Mouse (Mus musculus) embryonic fibroblast, embryonic 13.5 days (primary cell): ENCODE data around the gene Sowahc. TPM values are rescaled to one million over a fixed set of nuclear protein-coding genes. Genes with fewer than 3 reads are reported as not detected.

Experiments
- H3K27ac ChIP-seq: 2 replicates; pipeline ENCODE4 v1.5.1; 2012; ENCODE audit warnings: low read length, control low read depth, inconsistent platforms; ENCODE audit not compliant: insufficient read depth
- H3K4me1 ChIP-seq: 2 replicates; pipeline ENCODE4 v1.6.1; 2011; ENCODE audit warnings: low read length; ENCODE audit not compliant: control insufficient read depth, insufficient read depth
- H3K4me3 ChIP-seq: 2 replicates; pipeline ENCODE4 v1.5.1; 2011; ENCODE audit warnings: mild to moderate bottlenecking, control low read depth, low read length; ENCODE audit not compliant: insufficient read depth
- CTCF ChIP-seq: IDR thresholded peaks from 2 replicates; pipeline ENCODE4 v1.5.1; 2011; ENCODE audit warnings: mild to moderate bottlenecking, control low read depth, low read length, moderate library complexity, borderline replicate concordance; ENCODE audit not compliant: insufficient read depth
- POLR2A ChIP-seq: IDR thresholded peaks from 2 replicates; pipeline ENCODE4 v1.6.1; 2011; ENCODE audit warnings: low read depth, mild to moderate bottlenecking, control low read depth, low read length, moderate library complexity
- polyA plus RNA-seq: library from polyadenylated mRNA; stranded (reverse); fragments of >200 nt; gene quantifications from 2 replicates; pipeline ENCODE4 v1.2.4, GENCODE M21; 2011; ENCODE audit warnings: low read depth; ENCODE audit not compliant: missing spikeins, insufficient read length

The Sowahc gene
- polyA plus RNA-seq, 1 experiment: 5.8 TPM

GRCm38 (mm10) chr10:59266097-59266496 is 44.3 kb downstream of the Sowahc start:
- no peak overlapping the region for H3K27ac ChIP-seq
- TF ChIP-seq POLR2A (no peak), CTCF (no peak)
- peaks cover 4% of the 10 kb centered on the region for H3K4me1 ChIP-seq
- H3K4me3 ChIP-seq: no peak overlapping the region

- TF ChIP-seq CTCF (no peak), POLR2A (no peak)
- Histone ChIP-seq H3K4me3 (no peak overlapping the region), H3K4me1 (peaks cover 4% of the 10 kb centered on the region), H3K27ac (no peak overlapping the region)
Measured at GRCm38 (mm10) chr10:59267275-59267674, 45.5 kb downstream of the Sowahc start.

GRCm38 (mm10) chr10:59268109-59268508 is 46.4 kb downstream of the Sowahc start:
- no peak overlapping the region for H3K4me3 ChIP-seq
- peaks cover 4% of the 10 kb centered on the region for H3K4me1 ChIP-seq
- H3K27ac ChIP-seq: no peak overlapping the region
- TF ChIP-seq CTCF (no peak), POLR2A (no peak)

GRCm38 (mm10) chr10:59268754-59269153 is 47.0 kb downstream of the Sowahc start:
- no peak overlapping the region for H3K4me3 ChIP-seq
- TF ChIP-seq POLR2A: no peak
- no peak for TF ChIP-seq CTCF
- H3K4me1 ChIP-seq: peaks cover 4% of the 10 kb centered on the region
- no peak overlapping the region for H3K27ac ChIP-seq

GRCm38 (mm10) chr10:59275745-59276144 is 54.0 kb downstream of the Sowahc start:
- TF ChIP-seq POLR2A (no peak), CTCF (no peak)
- H3K4me1 ChIP-seq: no peaks in the 10 kb centered on the region
- H3K27ac ChIP-seq: no peak overlapping the region
- H3K4me3 ChIP-seq: no peak overlapping the region

Other genes starting within 250 kb of the Sowahc start
- gene Sept10, start 106 bp upstream of the Sowahc start, polyA plus RNA-seq: 30.1 and 31.4 TPM in 2 replicates
- 209 and 226 TPM in 2 replicates for gene P4ha1, start 101.3 kb downstream of the Sowahc start, polyA plus RNA-seq
- 42.7 and 78.1 TPM in 2 replicates for gene Gm10273, start 173.7 kb downstream of the Sowahc start, polyA plus RNA-seq
- not detected in 2 replicates for gene Pla2g12b, start 181.7 kb downstream of the Sowahc start, polyA plus RNA-seq
- 0.23 and 0.44 TPM in 2 replicates for gene Oit3, start 219.8 kb downstream of the Sowahc start, polyA plus RNA-seq